Mouse (Mus musculus) small intestine, adult 2 months (tissue): ENCODE measurements around the gene Tff3. TPM values are rescaled to one million over a fixed set of nuclear protein-coding genes. Genes with fewer than 3 reads are reported as not detected.

Experiments used
- H3K27ac ChIP-seq: fragments of 200-500 bp; 2 replicates; pipeline ENCODE4 v1.5.1; 2012; ENCODE audit warnings: low read depth, low read length, control low read depth, inconsistent platforms; ENCODE audit not compliant: insufficient read depth
- H3K27me3 ChIP-seq: fragments of 200-500 bp; 2 replicates; pipeline ENCODE4 v1.6.1; 2012; ENCODE audit warnings: mild to moderate bottlenecking, moderate library complexity, low read length, inconsistent platforms; ENCODE audit not compliant: control insufficient read depth, insufficient read depth
- H3K36me3 ChIP-seq: fragments of 200-500 bp; 2 replicates; pipeline ENCODE4 v1.6.1; 2012; ENCODE audit warnings: mild to moderate bottlenecking, low read length, control low read depth, inconsistent platforms; ENCODE audit not compliant: control insufficient read depth, insufficient read depth
- H3K4me1 ChIP-seq: fragments of 200-500 bp; 2 replicates; pipeline ENCODE4 v1.6.1; 2012; ENCODE audit warnings: low read length, inconsistent platforms, mixed read lengths; ENCODE audit not compliant: control insufficient read depth, insufficient read depth, insufficient read length
- H3K4me3 ChIP-seq: fragments of 200-500 bp; 2 replicates; pipeline ENCODE4 v1.5.1; 2012; ENCODE audit warnings: low read depth, mild to moderate bottlenecking, control low read depth, inconsistent platforms, low read length, moderate library complexity
- CTCF ChIP-seq: fragments of 200-500 bp; IDR thresholded peaks from 2 replicates; pipeline ENCODE4 v1.5.1; 2012; ENCODE audit warnings: low read depth, mild to moderate bottlenecking, control low read depth, inconsistent platforms, low read length, moderate library complexity, mixed read lengths; ENCODE audit not compliant: insufficient replicate concordance, insufficient read length; ENCODE audit errors: extremely low read depth
- POLR2A ChIP-seq: fragments of 200-500 bp; IDR thresholded peaks from 2 replicates; pipeline ENCODE4 v1.6.1; 2012; ENCODE audit warnings: low read depth, mild to moderate bottlenecking, control low read depth, inconsistent platforms, low read length, moderate library complexity
- WGBS: fragments of 180-500 bp; shearing (Covaris S2); methylation state at CpG from one replicate; pipeline ENCODE4 v1.1.7; 2018; 5-methylcytosine and 5-hydroxymethylcytosine counted together
- polyA plus RNA-seq: library from polyadenylated mRNA; depleted of rRNA; stranded (reverse); fragments of >200 nt; gene quantifications from 2 replicates; pipeline ENCODE4 v1.2.3, GENCODE M21; 2012; rRNA removed

The Tff3 gene
- 5,248 and 10,550 TPM in 2 replicates for polyA plus RNA-seq

GRCm38 (mm10) chr17:31129452-31129851, at the start of gene Tff3:
Tff3 (minus strand) TSS chr17:31129646.
- 18% methylated on average over 2 of the region's 2 CpGs for WGBS
- H3K4me1 ChIP-seq = peaks cover 13% of the 10 kb centered on the region; the same call in 1 of the 2 replicates
- peak within 1 kb of the TSS; percentile 22; the same call in 1 of the 2 replicates for H3K4me3 ChIP-seq
- no peaks in the 10 kb centered on the region for H3K36me3 ChIP-seq
- TF ChIP-seq CTCF = no peak
- H3K27me3 ChIP-seq = no peaks in the 10 kb centered on the region
- H3K27ac ChIP-seq = 0 out of 2 replicates have a peak within 1 kb of the TSS, but pooled peaks have one; percentile 6

GRCm38 (mm10) chr17:31176321-31176720, 46.9 kb upstream of the Tff3 start:
- Histone ChIP-seq H3K36me3 (no peaks in the 10 kb centered on the region), H3K27me3 (no peaks in the 10 kb centered on the region), H3K4me1 (no peaks in the 10 kb centered on the region), H3K27ac (no peak overlapping the region), H3K4me3 (no peak overlapping the region)
- TF ChIP-seq CTCF = no peak
- no peak for TF ChIP-seq POLR2A
- WGBS = 78% methylated on average over 4 of the region's 4 CpGs

- Histone ChIP-seq H3K36me3 (no peaks in the 10 kb centered on the region), H3K27me3 (no peaks in the 10 kb centered on the region), H3K4me1 (no peaks in the 10 kb centered on the region), H3K27ac (no peak overlapping the region), H3K4me3 (no peak overlapping the region)
- 68% methylated on average over 5 of the region's 5 CpGs for WGBS
- TF ChIP-seq CTCF (no peak), POLR2A (no peak)
Observed at GRCm38 (mm10) chr17:31169796-31170195, 40.4 kb upstream of the Tff3 start.

GRCm38 (mm10) chr17:31165127-31165526, 35.7 kb upstream of the Tff3 start, which contains the start of gene Tff1:
Tff1 (minus strand) TSS chr17:31165277.
- TF ChIP-seq POLR2A = no peak
- TF ChIP-seq CTCF = no peak
- 80% methylated on average over 6 of the region's 6 CpGs for WGBS
- Histone ChIP-seq H3K27ac (no peak within 1 kb of the TSS), H3K36me3 (no peaks in the 10 kb centered on the region), H3K4me3 (no peak within 1 kb of the TSS), H3K27me3 (no peaks in the 10 kb centered on the region), H3K4me1 (no peaks in the 10 kb centered on the region)

- 77% methylated on average over 2 of the region's 2 CpGs for WGBS
- H3K27me3 ChIP-seq = no peaks in the 10 kb centered on the region
Observed at GRCm38 (mm10) chr17:31163821-31164220, 34.4 kb upstream of the Tff3 start.

GRCm38 (mm10) chr17:31162607-31163006, 33.2 kb upstream of the Tff3 start:
- Histone ChIP-seq H3K4me3 (no peak overlapping the region), H3K36me3 (no peaks in the 10 kb centered on the region), H3K27ac (no peak overlapping the region), H3K27me3 (no peaks in the 10 kb centered on the region), H3K4me1 (no peaks in the 10 kb centered on the region)
- 70% methylated on average over 12 of the region's 12 CpGs for whole genome bisulfite sequencing
- TF ChIP-seq CTCF = no peak
- TF ChIP-seq POLR2A = no peak

More at GRCm38 (mm10) chr17:31163821-31164220, 34.4 kb upstream of the Tff3 start:
- no peak overlapping the region for H3K27ac ChIP-seq
- H3K36me3 ChIP-seq = no peaks in the 10 kb centered on the region
- no peak for TF ChIP-seq POLR2A
- no peak for TF ChIP-seq CTCF
- no peak overlapping the region for H3K4me3 ChIP-seq
- no peaks in the 10 kb centered on the region for H3K4me1 ChIP-seq

- no peaks in the 10 kb centered on the region for H3K4me1 ChIP-seq
- H3K27ac ChIP-seq = no peak overlapping the region
- TF ChIP-seq CTCF = no peak
- H3K36me3 ChIP-seq = no peaks in the 10 kb centered on the region
- WGBS = 84% methylated on average over 4 of the region's 4 CpGs
- H3K27me3 ChIP-seq = no peaks in the 10 kb centered on the region
- no peak overlapping the region for H3K4me3 ChIP-seq
Observed at GRCm38 (mm10) chr17:31160291-31160690, 30.8 kb upstream of the Tff3 start.
